Mouse (Mus musculus) natural killer cell, adult 2 months (primary cell): ENCODE results near the gene Hs3st3b1.

Experiments used
- DNase-seq, 2 experiments: peaks; one replicate each; pipeline ENCODE4 v3.0.0; 2022; ENCODE audit warnings: low spot score in 2 of 2

Hs3st3b1 gene

GRCm38 (mm10) chr11:63922091-63922621 is at the start of gene Hs3st3b1:
Gene Hs3st3b1, minus strand, starts transcription at chr11:63922290.
- DNase-seq = peak; percentile 96

- no peak for DNase-seq
Observed at GRCm38 (mm10) chr11:63971462-63971861, 49.4 kb upstream of the Hs3st3b1 start.

GRCm38 (mm10) chr11:63970818-63971217 is 48.7 kb upstream of the Hs3st3b1 start:
- DNase-seq = no peak

GRCm38 (mm10) chr11:63969205-63969910 is 47.3 kb upstream of the Hs3st3b1 start:
- no peak for DNase-seq

- no peak for DNase-seq
Observed at GRCm38 (mm10) chr11:63968388-63969035, 46.4 kb upstream of the Hs3st3b1 start.

- DNase-seq = no peak
Observed at GRCm38 (mm10) chr11:63967641-63968387, 45.7 kb upstream of the Hs3st3b1 start.

- no peak for DNase-seq
Observed at GRCm38 (mm10) chr11:63965437-63965836, 43.3 kb upstream of the Hs3st3b1 start.

- DNase-seq = peak in 1 of 2 experiments; percentile 38
Observed at GRCm38 (mm10) chr11:63957207-63957606, 35.1 kb upstream of the Hs3st3b1 start.

- DNase-seq = no peak
Observed at GRCm38 (mm10) chr11:63956748-63957147, 34.7 kb upstream of the Hs3st3b1 start.

GRCm38 (mm10) chr11:63953887-63954286 is 31.8 kb upstream of the Hs3st3b1 start:
- no peak for DNase-seq

- DNase-seq = no peak
Observed at GRCm38 (mm10) chr11:63952743-63953191, 30.7 kb upstream of the Hs3st3b1 start.

GRCm38 (mm10) chr11:63951831-63952631 is 29.9 kb upstream of the Hs3st3b1 start:
- DNase-seq = no peak

GRCm38 (mm10) chr11:63948371-63948770 is 26.3 kb upstream of the Hs3st3b1 start:
- no peak for DNase-seq

- no peak for DNase-seq
Observed at GRCm38 (mm10) chr11:63947024-63947423, 24.9 kb upstream of the Hs3st3b1 start.

- DNase-seq = no peak
Observed at GRCm38 (mm10) chr11:63943947-63944346, 21.9 kb upstream of the Hs3st3b1 start.

- DNase-seq = no peak
Observed at GRCm38 (mm10) chr11:63943268-63943890, 21.3 kb upstream of the Hs3st3b1 start.

- DNase-seq = no peak
Observed at GRCm38 (mm10) chr11:63942177-63942576, 20.1 kb upstream of the Hs3st3b1 start.

GRCm38 (mm10) chr11:63936641-63937040 is 14.6 kb upstream of the Hs3st3b1 start:
- DNase-seq = no peak

- DNase-seq = no peak
Observed at GRCm38 (mm10) chr11:63926901-63927300, 4.8 kb upstream of the Hs3st3b1 start.

- peak; percentile 82 to 85 for DNase-seq
Observed at GRCm38 (mm10) chr11:63925161-63925582, 3.1 kb upstream of the Hs3st3b1 start.
